Mouse (Mus musculus) myocyte (in vitro differentiated cells): Measurements from ENCODE around the gene Zfp692. TPM values are rescaled to one million over a fixed set of nuclear protein-coding genes. Genes with fewer than 3 reads are reported as not detected.
"Not testable (repeated sequence)": the region's sequence is repeated elsewhere in the genome, so short reads cannot be mapped to it uniquely, and the experiment has no call there.

Source experiments
- H3K27me3 ChIP-seq: one replicate; pipeline ENCODE4 v1.6.1; 2011; ENCODE audit not compliant: control insufficient read depth, insufficient read depth, insufficient read length
- H3K36me3 ChIP-seq: one replicate; pipeline ENCODE4 v1.6.1; 2011; ENCODE audit not compliant: control insufficient read depth, insufficient read depth
- H3K4me2 ChIP-seq: one replicate; pipeline ENCODE4 v1.6.1; 2011; ENCODE audit warnings: low read depth, control low read depth
- H3K4me3 ChIP-seq: one replicate; pipeline ENCODE4 v1.5.1; 2011; ENCODE audit warnings: mild to moderate bottlenecking, control low read depth, moderate library complexity
- H3K79me2 ChIP-seq: one replicate; pipeline ENCODE4 v1.6.1; 2011; ENCODE audit not compliant: control insufficient read depth, insufficient read depth
- H3ac ChIP-seq: one replicate; pipeline ENCODE4 v1.6.1; 2011; ENCODE audit not compliant: control insufficient read depth, insufficient read length
- CEBPB ChIP-seq: IDR thresholded peaks from 2 replicates; pipeline ENCODE4 v1.6.1; 2011; ENCODE audit warnings: mild to moderate bottlenecking, moderate library complexity; ENCODE audit not compliant: poor library complexity, insufficient read depth, severe bottlenecking
- E2F4 ChIP-seq: IDR thresholded peaks from one replicate; pipeline ENCODE4 v1.6.1; 2011; ENCODE audit warnings: mild to moderate bottlenecking, control low read depth, moderate library complexity; ENCODE audit not compliant: insufficient read depth
- MAX ChIP-seq: IDR thresholded peaks from one replicate; pipeline ENCODE4 v1.6.1; 2011; ENCODE audit warnings: low read depth, mild to moderate bottlenecking, control low read depth
- MYOD1 ChIP-seq, 3 experiments: IDR thresholded peaks; one replicate each; pipeline ENCODE4 v1.6.1; 2011; ENCODE audit warnings: control low read depth in 2 of 3, low read depth in 2 of 3, mild to moderate bottlenecking in 2 of 3, moderate library complexity in 1 of 3; ENCODE audit not compliant: insufficient read length in 2 of 3, control insufficient read depth in 1 of 3
- MYOG ChIP-seq, 3 experiments: IDR thresholded peaks; one replicate each; pipeline ENCODE4 v1.6.1; 2011; ENCODE audit warnings: control low read depth in 2 of 3, low read depth in 2 of 3, mild to moderate bottlenecking in 2 of 3; ENCODE audit not compliant: insufficient read length in 2 of 3, control insufficient read depth in 1 of 3, insufficient read depth in 1 of 3
- POLR2A ChIP-seq: IDR thresholded peaks from one replicate; pipeline ENCODE4 v1.6.1; 2011; ENCODE audit warnings: low read depth, mild to moderate bottlenecking, control low read depth, moderate library complexity; ENCODE audit not compliant: insufficient read length
- POLR2AphosphoS2 ChIP-seq: IDR thresholded peaks from one replicate; pipeline ENCODE4 v1.6.1; 2011; ENCODE audit warnings: low read depth, control low read depth; ENCODE audit not compliant: insufficient read length
- REST ChIP-seq: IDR thresholded peaks from one replicate; pipeline ENCODE4 v1.6.1; 2011; ENCODE audit warnings: mild to moderate bottlenecking, control low read depth, moderate library complexity; ENCODE audit not compliant: insufficient read depth, insufficient read length
- SRF ChIP-seq: IDR thresholded peaks from one replicate; pipeline ENCODE4 v1.6.1; 2011; ENCODE audit warnings: low read depth; ENCODE audit not compliant: control insufficient read depth, insufficient read length
- TCF12 ChIP-seq: IDR thresholded peaks from one replicate; pipeline ENCODE4 v1.6.1; 2011; ENCODE audit warnings: mild to moderate bottlenecking, control low read depth; ENCODE audit not compliant: poor library complexity, insufficient read depth, severe bottlenecking
- TCF3 ChIP-seq: IDR thresholded peaks from one replicate; pipeline ENCODE4 v1.6.1; 2011; ENCODE audit warnings: low read depth, control low read depth; ENCODE audit not compliant: insufficient read length
- USF1 ChIP-seq: IDR thresholded peaks from one replicate; pipeline ENCODE4 v1.6.1; 2011; ENCODE audit warnings: low read depth, mild to moderate bottlenecking, control low read depth, moderate library complexity
- polyA plus RNA-seq: library from polyadenylated mRNA; unstranded; fragments of >200 nt; fragmentation: generic; extraction: Trizol; gene quantifications from one replicate; pipeline ENCODE4 v1.2.1, GENCODE M21; 2012; ENCODE audit warnings: missing spikeins

Zfp692 gene
- polyA plus RNA-seq, 1 experiment = 6.0 TPM

- Histone ChIP-seq H3ac (no peak overlapping the region), H3K36me3 (no peaks in the 10 kb centered on the region), H3K79me2 (no peaks in the 10 kb centered on the region), H3K4me2 (peak overlapping the region; percentile 98), H3K27me3 (no peaks in the 10 kb centered on the region), H3K4me3 (peak overlapping the region; percentile 37)
- TF ChIP-seq MYOD1 (IDR thresholded peaks at IDR 0.05; ENCODE audit: control insufficient read depth in 1 of 3, insufficient read length in 2 of 3, low read depth in 2 of 3) = no peak
These were observed 5.8 kb upstream of the Zfp692 start for GRCm38 (mm10) chr11:58301057-58301456.

GRCm38 (mm10) chr11:58301837-58302754 lies 4.8 kb upstream of the Zfp692 start:
- peak overlapping the region; percentile 37 for H3K4me3 ChIP-seq

GRCm38 (mm10) chr11:58302774-58303445 lies 4.0 kb upstream of the Zfp692 start:
- no peaks in the 10 kb centered on the region for H3K79me2 ChIP-seq
- no peak overlapping the region for H3ac ChIP-seq
- H3K27me3 ChIP-seq = no peaks in the 10 kb centered on the region
- H3K36me3 ChIP-seq = no peaks in the 10 kb centered on the region
- TF ChIP-seq POLR2AphosphoS2 = no peak
- TF ChIP-seq POLR2A = peak; percentile 2
- peak overlapping the region; percentile 37 for H3K4me3 ChIP-seq
- peak overlapping the region; percentile 87 for H3K4me2 ChIP-seq

More at GRCm38 (mm10) chr11:58301837-58302754, 4.8 kb upstream of the Zfp692 start:
- H3K4me2 ChIP-seq = peak overlapping the region; percentile 98
- no peaks in the 10 kb centered on the region for H3K27me3 ChIP-seq
- no peaks in the 10 kb centered on the region for H3K36me3 ChIP-seq
- no peak overlapping the region for H3ac ChIP-seq
- H3K79me2 ChIP-seq = no peaks in the 10 kb centered on the region
- TF ChIP-seq CEBPB (no peak), POLR2A (peak; percentile 13)

GRCm38 (mm10) chr11:58303594-58303993 lies 3.3 kb upstream of the Zfp692 start:
- Histone ChIP-seq H3K79me2 (no peaks in the 10 kb centered on the region), H3K4me2 (peak overlapping the region; percentile 87), H3ac (no peak overlapping the region), H3K4me3 (peak overlapping the region; percentile 37), H3K27me3 (no peaks in the 10 kb centered on the region), H3K36me3 (no peaks in the 10 kb centered on the region)
- TF ChIP-seq USF1 (no peak), E2F4 (no peak), MYOD1 (IDR thresholded peaks at IDR 0.05; ENCODE audit: control insufficient read depth in 1 of 3, insufficient read length in 2 of 3, low read depth in 2 of 3) (no peak), TCF3 (no peak), SRF (no peak), POLR2A (no peak), MAX (no peak), TCF12 (no peak), POLR2AphosphoS2 (no peak), REST (no peak)

- H3K4me3 ChIP-seq, H3K4me2 ChIP-seq, H3ac ChIP-seq, H3K79me2 ChIP-seq, H3K36me3 ChIP-seq, H3K27me3 ChIP-seq: not testable (repeated sequence)
These were observed 1.6 kb upstream of the Zfp692 start for GRCm38 (mm10) chr11:58305299-58305698.

- TF ChIP-seq USF1 = no peak
- no peak for TF ChIP-seq MAX
- no peak for TF ChIP-seq SRF
- TF ChIP-seq POLR2AphosphoS2 = no peak
- peak in 1 of 3 experiments; percentile 48 for TF ChIP-seq MYOD1 (IDR thresholded peaks at IDR 0.05; ENCODE audit: control insufficient read depth in 1 of 3, insufficient read length in 2 of 3, low read depth in 2 of 3)
- no peak for TF ChIP-seq TCF12
- TF ChIP-seq TCF3 = no peak
- TF ChIP-seq POLR2A = peak; percentile 36
- no peak for TF ChIP-seq E2F4
- TF ChIP-seq MYOG (IDR thresholded peaks at IDR 0.05; ENCODE audit: control insufficient read depth in 1 of 3, insufficient read depth in 1 of 3, insufficient read length in 2 of 3, low read depth in 2 of 3) = peak in 1 of 3 experiments; percentile 26
- TF ChIP-seq REST = no peak
- no peak for TF ChIP-seq CEBPB
- Histone ChIP-seq H3K79me2 (no peaks in the 10 kb centered on the region), H3K36me3 (no peaks in the 10 kb centered on the region), H3K27me3 (no peaks in the 10 kb centered on the region), H3K4me2 (peak overlapping the region; percentile 89), H3K4me3 (peak overlapping the region; percentile 57), H3ac (peak overlapping the region; percentile 17)
These were observed 677 bp downstream of the Zfp692 start for GRCm38 (mm10) chr11:58307411-58308080.
